ENCODE assay signal across 8 mouse cellular contexts in the genomic region with DNA sequence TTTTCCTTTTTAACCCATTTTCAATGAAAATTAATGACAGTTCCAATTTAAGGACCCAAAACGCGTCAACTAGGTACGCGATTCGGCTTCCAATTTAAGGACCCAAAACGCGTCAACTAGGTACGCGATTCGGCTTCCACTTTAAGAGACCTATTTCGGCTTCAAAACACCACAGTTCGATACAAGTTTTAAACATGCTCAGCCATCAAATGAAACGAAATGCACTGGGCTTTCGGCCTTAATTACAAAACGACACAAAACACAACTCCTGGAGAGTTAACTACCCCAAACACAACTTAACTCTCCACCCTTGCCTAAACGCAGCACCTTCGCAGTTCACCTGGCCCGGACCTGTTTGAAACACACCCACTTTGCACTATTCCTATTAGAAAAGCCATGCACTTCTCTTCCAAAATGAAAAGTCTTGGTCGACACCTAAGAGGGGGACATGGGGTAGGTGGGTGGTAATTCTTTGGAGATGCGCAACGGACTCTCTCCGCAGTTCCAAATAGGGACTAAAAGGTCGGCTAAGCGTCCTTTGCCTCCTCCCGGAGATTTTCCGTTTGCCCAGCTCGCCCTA. TPM values are rescaled to one million over a fixed set of nuclear protein-coding genes. Genes with fewer than 3 reads are reported as not detected.
A peak's percentile ranks its signal among the peaks of the same experiment; 100 is the strongest.
DNase-seq lines count a peak whose midpoint lies in the region; ATAC-seq and TF ChIP-seq lines count a peak whose summit lies in the region.

No protein-coding gene starts in this region.

- ATAC-seq in kidney, embryonic 16.5 days (ENCODE audit: low FRiP score, low TSS enrichment) = no peak
- ATAC-seq in hindbrain, embryonic 12.5 days (ENCODE audit: low FRiP score) = no peak
- ATAC-seq in granulocyte monocyte progenitor cell, adult 5-6 weeks (replicated peaks; ENCODE audit: poor library complexity, severe bottlenecking) = no peak

- WGBS in kidney, embryonic 16.5 days = under 1% methylated on average over 27 of the region's 27 CpGs
- WGBS in bone marrow, adult 2 months = under 1% methylated on average over 27 of the region's 27 CpGs
- under 1% methylated on average over 27 of the region's 27 CpGs for WGBS in hindbrain, embryonic 12.5 days
- under 1% methylated on average over 27 of the region's 27 CpGs for WGBS in midbrain, embryonic 10.5 days

- peaks cover 41% of the 10 kb centered on the region for H3K4me1 ChIP-seq in kidney, embryonic 16.5 days (ENCODE audit: insufficient read depth, low read length)
- H3K4me1 ChIP-seq in bone marrow, adult 2 months (ENCODE audit: control insufficient read depth, insufficient read depth, low read length) = no peaks in the 10 kb centered on the region; the same call in 1 of the 2 replicates
- H3K4me1 ChIP-seq in hindbrain, embryonic 12.5 days = peaks cover 48% of the 10 kb centered on the region
- H3K4me1 ChIP-seq in midbrain, embryonic 10.5 days = peaks cover 57% of the 10 kb centered on the region

- H3K4me3 ChIP-seq in kidney, embryonic 16.5 days (ENCODE audit: low read length) = peak overlapping the region; percentile 96
- peak overlapping the region; percentile 94 for H3K4me3 ChIP-seq in bone marrow, adult 2 months (replicated peaks; ENCODE audit: control insufficient read depth, low read depth, low read length)
- peak overlapping the region; percentile 92 for H3K4me3 ChIP-seq in hindbrain, embryonic 12.5 days
- H3K4me3 ChIP-seq in midbrain, embryonic 10.5 days = peak overlapping the region; percentile 97

- peak overlapping the region; percentile 78 for H3K4me2 ChIP-seq in kidney, embryonic 16.5 days (replicated peaks; ENCODE audit: low read depth, low read length)
- H3K4me2 ChIP-seq in hindbrain, embryonic 12.5 days (replicated peaks) = peak overlapping the region; percentile 76

- H3K27me3 ChIP-seq in kidney, embryonic 16.5 days (ENCODE audit: insufficient read depth, low read length) = no peaks in the 10 kb centered on the region
- no peaks in the 10 kb centered on the region for H3K27me3 ChIP-seq in hindbrain, embryonic 12.5 days
- H3K27me3 ChIP-seq in midbrain, embryonic 10.5 days (ENCODE audit: low read depth, poor library complexity, severe bottlenecking) = no peaks in the 10 kb centered on the region

- no peak for TF ChIP-seq CTCF in bone marrow, adult 2 months (IDR thresholded peaks at IDR 0.05; ENCODE audit: control insufficient read depth, insufficient read depth, low read length)

- peak overlapping the region; percentile 100 for H3K27ac ChIP-seq in kidney, embryonic 16.5 days (ENCODE audit: low read length)
- peak overlapping the region; percentile 100 for H3K27ac ChIP-seq in bone marrow, adult 2 months (ENCODE audit: control insufficient read depth, insufficient read depth, low read depth, low read length, poor library complexity)
- H3K27ac ChIP-seq in hindbrain, embryonic 12.5 days = peak overlapping the region; percentile 100
- peak overlapping the region; percentile 100 for H3K27ac ChIP-seq in midbrain, embryonic 10.5 days (replicated peaks)

- no peak for TF ChIP-seq POLR2A in bone marrow, adult 2 months (IDR thresholded peaks at IDR 0.05; ENCODE audit: borderline replicate concordance, control insufficient read depth, low read depth, low read length)

- peak overlapping the region; percentile 100 for H3K9ac ChIP-seq in kidney, embryonic 16.5 days (replicated peaks; ENCODE audit: low read length)
- H3K9ac ChIP-seq in hindbrain, embryonic 12.5 days = peak overlapping the region; percentile 99

- H3K36me3 ChIP-seq in kidney, embryonic 16.5 days (ENCODE audit: insufficient read depth, low read length) = no peaks in the 10 kb centered on the region
- H3K36me3 ChIP-seq in hindbrain, embryonic 12.5 days = peaks cover 4% of the 10 kb centered on the region; the same call in 1 of the 2 replicates
- H3K36me3 ChIP-seq in midbrain, embryonic 10.5 days = peaks cover 17% of the 10 kb centered on the region

- no peak for DNase-seq in kidney, postnatal 4 days
- DNase-seq in midbrain, embryonic 10.5 days (ENCODE audit: low spot score) = no peak
- DNase-seq in ovary, postnatal 14 days (ENCODE audit: low spot score) = no peak
- no peak for DNase-seq in adrenal gland, postnatal 14 days

- no peaks in the 10 kb centered on the region for H3K9me3 ChIP-seq in kidney, embryonic 16.5 days (ENCODE audit: low read length)
- no peaks in the 10 kb centered on the region for H3K9me3 ChIP-seq in hindbrain, embryonic 12.5 days (replicated peaks)
- no peaks in the 10 kb centered on the region for H3K9me3 ChIP-seq in midbrain, embryonic 10.5 days (replicated peaks)

RNA-seq across cellular contexts. Expression of a gene that starts 1.4 kb away (rescaled TPM):
- polyA plus RNA-seq in kidney, embryonic 16.5 days (2015; fragmentation: Nextera tagmentation; extraction: Ambion mirVana) = 116 and 138 TPM in 2 replicates
- polyA plus RNA-seq in bone marrow, adult 2 months (2011; ENCODE audit: insufficient read depth, insufficient read length, low replicate concordance, missing spikeins) = 73.5 and 89.4 TPM in 2 replicates
- polyA plus RNA-seq in hindbrain, embryonic 12.5 days (2016; fragmentation: Nextera tagmentation; extraction: Ambion mirVana) = 230 and 238 TPM in 2 replicates
- polyA plus RNA-seq in midbrain, embryonic 10.5 days (2016; fragmentation: Nextera tagmentation; extraction: Ambion mirVana) = 215 and 228 TPM in 2 replicates
- 49.2 and 56.0 TPM in 2 replicates for total RNA-seq in adrenal gland, postnatal 14 days (2021)
- total RNA-seq in granulocyte monocyte progenitor cell, adult 5-6 weeks (2014; fragmentation: Nextera tagmentation) = 64.1 and 67.8 TPM in 2 replicates
- total RNA-seq in granulocyte monocyte progenitor cell, adult 5-6 weeks (2017) = 34.0 and 43.0 TPM in 2 replicates

RNA-seq across cellular contexts. Expression of a gene that starts 1.5 kb away (rescaled TPM):
- 5.0 and 6.1 TPM in 2 replicates for polyA plus RNA-seq in kidney, embryonic 16.5 days (2015; fragmentation: Nextera tagmentation; extraction: Ambion mirVana)
- 0.82 TPM in 1 of 2 replicates, not detected in the other for polyA plus RNA-seq in bone marrow, adult 2 months (2011; ENCODE audit: insufficient read depth, insufficient read length, low replicate concordance, missing spikeins)
- polyA plus RNA-seq in hindbrain, embryonic 12.5 days (2016; fragmentation: Nextera tagmentation; extraction: Ambion mirVana) = 0.64 and 1.3 TPM in 2 replicates
- polyA plus RNA-seq in midbrain, embryonic 10.5 days (2016; fragmentation: Nextera tagmentation; extraction: Ambion mirVana) = 0.89 and 1.1 TPM in 2 replicates
- 4.6 and 8.7 TPM in 2 replicates for total RNA-seq in adrenal gland, postnatal 14 days (2021)
- 0.34 TPM in 1 of 2 replicates, not detected in the other for total RNA-seq in granulocyte monocyte progenitor cell, adult 5-6 weeks (2014; fragmentation: Nextera tagmentation)
- total RNA-seq in granulocyte monocyte progenitor cell, adult 5-6 weeks (2017) = not detected in 2 replicates

RNA-seq across cellular contexts. Expression of a gene that starts 37.3 kb away (rescaled TPM):
- polyA plus RNA-seq in kidney, embryonic 16.5 days (2015; fragmentation: Nextera tagmentation; extraction: Ambion mirVana) = 9.6 and 10.6 TPM in 2 replicates
- 3.7 and 5.0 TPM in 2 replicates for polyA plus RNA-seq in bone marrow, adult 2 months (2011; ENCODE audit: insufficient read depth, insufficient read length, low replicate concordance, missing spikeins)
- 0.79 and 0.83 TPM in 2 replicates for polyA plus RNA-seq in hindbrain, embryonic 12.5 days (2016; fragmentation: Nextera tagmentation; extraction: Ambion mirVana)
- polyA plus RNA-seq in midbrain, embryonic 10.5 days (2016; fragmentation: Nextera tagmentation; extraction: Ambion mirVana) = 1.3 and 1.5 TPM in 2 replicates
- 14.4 and 18.0 TPM in 2 replicates for total RNA-seq in adrenal gland, postnatal 14 days (2021)
- total RNA-seq in granulocyte monocyte progenitor cell, adult 5-6 weeks (2014; fragmentation: Nextera tagmentation) = not detected in 2 replicates
- total RNA-seq in granulocyte monocyte progenitor cell, adult 5-6 weeks (2017) = not detected in 2 replicates

RNA-seq across cellular contexts. Expression of a gene that starts 42.6 kb away (rescaled TPM):
- 22.7 and 23.0 TPM in 2 replicates for polyA plus RNA-seq in kidney, embryonic 16.5 days (2015; fragmentation: Nextera tagmentation; extraction: Ambion mirVana)
- polyA plus RNA-seq in bone marrow, adult 2 months (2011; ENCODE audit: insufficient read depth, insufficient read length, low replicate concordance, missing spikeins) = 7.0 and 7.1 TPM in 2 replicates
- polyA plus RNA-seq in hindbrain, embryonic 12.5 days (2016; fragmentation: Nextera tagmentation; extraction: Ambion mirVana) = 36.7 and 40.0 TPM in 2 replicates
- polyA plus RNA-seq in midbrain, embryonic 10.5 days (2016; fragmentation: Nextera tagmentation; extraction: Ambion mirVana) = 24.9 and 25.3 TPM in 2 replicates
- total RNA-seq in adrenal gland, postnatal 14 days (2021) = 14.8 and 20.9 TPM in 2 replicates
- total RNA-seq in granulocyte monocyte progenitor cell, adult 5-6 weeks (2014; fragmentation: Nextera tagmentation) = 4.0 and 9.5 TPM in 2 replicates
- 5.6 and 7.3 TPM in 2 replicates for total RNA-seq in granulocyte monocyte progenitor cell, adult 5-6 weeks (2017)
